Comparison of ENCODE assay signal across 15 mouse cellular contexts in genomic region chr12:34091851-34092250, GRCm38 (mm10).
"Had no signal": no experiment of that assay in that cellular context is flagged by ENCODE, and none has a peak within 500 bp of the region (broad histone marks: within the 10 kb centered on the region; RNA-seq: fewer than 3 reads in every experiment).

No protein-coding gene starts in this region.

- H3K9ac ChIP-seq: intestine, embryonic 15.5 days; liver, embryonic 15.5 days; neural tube, embryonic 15.5 days; stomach, embryonic 15.5 days had no signal

- ATAC-seq: intestine, embryonic 15.5 days; lung, postnatal 0 days had no signal

- H3K36me3 ChIP-seq: intestine, embryonic 15.5 days; limb, embryonic 10.5 days; liver, embryonic 15.5 days; neural tube, embryonic 15.5 days; stomach, embryonic 15.5 days had no signal

- H3K9me3 ChIP-seq: intestine, embryonic 15.5 days; limb, embryonic 10.5 days; liver, embryonic 15.5 days; neural tube, embryonic 15.5 days; stomach, embryonic 15.5 days had no signal

- H3K4me1 ChIP-seq: intestine, embryonic 15.5 days; liver, embryonic 15.5 days; neural tube, embryonic 15.5 days; stomach, embryonic 15.5 days had no signal

- H3K27ac ChIP-seq: intestine, embryonic 15.5 days; layer of hippocampus, adult 2 months; limb, embryonic 10.5 days; liver, embryonic 15.5 days; neural tube, embryonic 15.5 days; stomach, embryonic 15.5 days had no signal

- H3K4me2 ChIP-seq: intestine, embryonic 15.5 days; liver, embryonic 11.5 days; liver, embryonic 15.5 days; neural tube, embryonic 15.5 days; stomach, embryonic 15.5 days had no signal

- H3K4me3 ChIP-seq: intestine, embryonic 15.5 days; layer of hippocampus, adult 2 months; limb, embryonic 10.5 days; liver, embryonic 15.5 days; myocyte; neural tube, embryonic 15.5 days; stomach, embryonic 15.5 days had no signal

- DNase-seq: kidney, adult 18-20 months; kidney, postnatal 10 days; kidney, postnatal 4 days; lung, adult 2 months; lung, postnatal 36 days; midbrain, embryonic 14.5 days had no signal

- H3K27me3 ChIP-seq: intestine, embryonic 15.5 days; liver, embryonic 15.5 days; neural tube, embryonic 15.5 days; stomach, embryonic 15.5 days had no signal
